Mouse (Mus musculus): Measurements from ENCODE around the gene Bzw1. TPM values are rescaled to one million over a fixed set of nuclear protein-coding genes. Genes with fewer than 3 reads are reported as not detected.

The Bzw1 gene
- 129 and 156 TPM in 2 replicates for polyA plus RNA-seq (2015; fragmentation: Nextera tagmentation; extraction: Ambion mirVana)

GRCm38 (mm10) chr1:58392652-58393283 lies at the start of gene Bzw1:
Gene Bzw1, plus strand, starts transcription at chr1:58392898.

GRCm38 (mm10) chr1:58423371-58424248 lies 30.9 kb downstream of the Bzw1 start, which contains the start of gene Clk1:
Gene Clk1, minus strand, starts transcription at chr1:58424066.

GRCm38 (mm10) chr1:58445143-58445722 lies 52.5 kb downstream of the Bzw1 start, which contains the start of the genes Nif3l1 and Ppil3:
Gene Nif3l1, plus strand, starts transcription at chr1:58445151.
Gene Ppil3, minus strand, starts transcription at chr1:58445486.

Other genes starting within 250 kb of the Bzw1 start
- 0.36 and 0.82 TPM in 2 replicates for gene Aox4, start 182.5 kb upstream of the Bzw1 start, polyA plus RNA-seq (2015; fragmentation: Nextera tagmentation; extraction: Ambion mirVana)
- 0.06 and 0.09 TPM in 2 replicates for gene Aox2, start 114.6 kb upstream of the Bzw1 start, polyA plus RNA-seq (2015; fragmentation: Nextera tagmentation; extraction: Ambion mirVana)
- 81.9 and 85.7 TPM in 2 replicates for gene Clk1, start 31.2 kb downstream of the Bzw1 start, polyA plus RNA-seq (2015; fragmentation: Nextera tagmentation; extraction: Ambion mirVana)
- gene Nif3l1, start 52.3 kb downstream of the Bzw1 start, polyA plus RNA-seq (2015; fragmentation: Nextera tagmentation; extraction: Ambion mirVana), result 13.8 and 14.2 TPM in 2 replicates
- gene Ppil3, start 52.6 kb downstream of the Bzw1 start, polyA plus RNA-seq (2015; fragmentation: Nextera tagmentation; extraction: Ambion mirVana), result 23.3 and 23.9 TPM in 2 replicates
- gene Orc2, start 112.2 kb downstream of the Bzw1 start, polyA plus RNA-seq (2015; fragmentation: Nextera tagmentation; extraction: Ambion mirVana), result 14.3 and 14.5 TPM in 2 replicates
- 2.6 and 3.9 TPM in 2 replicates for gene Fam126b, start 193.4 kb downstream of the Bzw1 start, polyA plus RNA-seq (2015; fragmentation: Nextera tagmentation; extraction: Ambion mirVana)
- 276 and 304 TPM in 2 replicates for gene Ndufb3, start 193.5 kb downstream of the Bzw1 start, polyA plus RNA-seq (2015; fragmentation: Nextera tagmentation; extraction: Ambion mirVana)

All from skeletal muscle tissue, postnatal 0 days (tissue).